Mouse (Mus musculus): ENCODE measurements at regions not wholly inside any gene's neighbourhood (a gene's known extent, or its start where the extent isn't known, plus 50 kb on each side); places are given as distances from the start of the nearest gene placed in this dataset.

DNA sequence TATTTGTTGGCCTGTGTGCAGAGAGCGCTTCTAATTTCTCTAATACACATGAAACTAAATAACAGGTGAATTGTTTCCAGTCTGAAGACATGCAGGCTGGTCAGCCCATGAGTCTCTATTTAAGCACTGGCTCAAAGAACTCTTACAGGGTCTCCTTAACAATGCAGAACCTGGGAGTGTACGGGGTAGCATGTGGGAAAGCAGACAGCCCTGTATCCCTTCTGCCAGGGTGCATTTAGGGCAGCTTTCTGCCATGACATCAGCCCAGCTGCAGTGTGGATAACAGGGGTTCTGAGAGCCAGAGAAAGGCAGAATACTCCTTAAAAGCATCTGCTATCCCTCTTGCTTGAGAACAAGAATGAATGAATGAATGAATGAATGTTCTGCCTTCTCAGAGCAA, 164.7 kb downstream of the Grb14 start:
- no peak for DNase-seq

DNA sequence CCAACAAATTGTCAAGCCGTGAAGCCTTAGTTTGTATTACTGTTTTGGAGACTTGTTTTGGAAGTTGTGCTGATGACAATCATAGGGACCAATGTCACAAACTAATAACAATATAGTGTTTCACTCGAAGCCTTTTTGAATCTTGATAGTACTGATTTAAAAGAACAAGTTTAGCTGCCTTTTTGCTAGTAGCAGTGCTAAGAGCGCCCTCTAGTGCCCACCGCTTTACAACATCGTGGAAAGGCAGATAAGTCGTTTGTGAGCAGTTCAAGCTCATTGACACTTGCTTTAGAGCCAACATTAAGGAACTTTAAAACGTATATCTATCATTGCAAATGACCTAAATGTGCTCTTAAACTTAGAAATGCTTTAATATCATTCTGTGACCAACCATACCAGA, 170.9 kb downstream of the Grb14 start:
- DNase-seq = peak; percentile 80

DNA sequence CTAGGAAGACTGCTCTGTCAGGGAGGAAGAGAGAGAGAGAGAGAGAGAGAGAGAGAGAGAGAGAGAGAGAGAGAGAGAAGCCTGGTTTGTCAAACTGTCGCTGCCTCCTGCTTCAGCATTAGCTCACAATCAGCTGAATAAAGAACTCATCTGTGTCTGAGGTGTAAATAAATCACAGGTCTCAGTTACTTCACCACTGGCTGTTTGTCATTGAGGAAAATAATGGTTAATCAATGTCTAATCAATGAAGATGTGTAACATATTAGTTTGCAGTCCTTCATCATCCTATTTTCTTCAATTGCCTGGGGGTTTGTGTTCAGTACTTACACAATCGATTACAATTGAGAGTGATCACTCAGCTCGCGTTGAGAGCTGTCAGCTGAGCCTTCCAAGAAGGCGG, 171.9 kb downstream of the Grb14 start:
- DNase-seq = no peak

DNA sequence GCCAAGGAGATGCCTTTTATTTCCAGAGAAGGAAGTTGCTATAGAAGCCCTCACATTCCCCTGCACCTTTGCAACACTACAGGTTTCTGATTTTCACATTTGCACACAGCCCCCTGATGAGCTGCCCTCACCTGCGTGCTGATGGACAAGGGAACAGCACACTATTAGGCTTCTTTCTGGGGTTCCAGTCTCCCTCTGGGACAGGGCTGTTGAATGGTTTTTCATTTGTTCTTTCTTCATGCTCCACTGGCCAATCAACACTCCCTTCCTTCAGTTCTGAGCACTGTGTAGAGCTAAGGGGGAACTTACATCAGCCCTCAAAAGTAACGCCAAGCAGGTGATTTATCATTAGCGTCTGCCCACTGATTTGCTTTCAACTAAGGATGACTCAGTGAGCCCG, 173.7 kb downstream of the Grb14 start:
- no peak for DNase-seq

DNA sequence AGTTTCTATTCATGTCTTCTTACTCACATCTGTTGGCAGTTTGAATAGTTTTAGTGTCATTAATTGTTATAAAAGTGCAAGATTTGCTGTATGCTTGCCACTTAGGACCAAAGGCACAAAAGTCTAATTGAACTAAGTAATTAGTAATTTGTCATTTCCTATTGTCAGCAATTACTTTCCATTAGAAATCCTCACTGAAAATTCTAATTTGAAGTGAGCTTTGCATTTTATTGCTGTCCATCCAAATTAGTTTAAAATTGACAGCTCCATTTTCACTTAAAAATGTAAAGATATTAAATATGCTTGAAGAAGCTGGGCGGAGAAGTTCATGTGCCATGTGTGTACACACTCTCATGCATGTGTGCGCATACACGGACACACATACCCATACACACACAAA, 174.1 kb downstream of the Grb14 start:
- no peak for DNase-seq

DNA sequence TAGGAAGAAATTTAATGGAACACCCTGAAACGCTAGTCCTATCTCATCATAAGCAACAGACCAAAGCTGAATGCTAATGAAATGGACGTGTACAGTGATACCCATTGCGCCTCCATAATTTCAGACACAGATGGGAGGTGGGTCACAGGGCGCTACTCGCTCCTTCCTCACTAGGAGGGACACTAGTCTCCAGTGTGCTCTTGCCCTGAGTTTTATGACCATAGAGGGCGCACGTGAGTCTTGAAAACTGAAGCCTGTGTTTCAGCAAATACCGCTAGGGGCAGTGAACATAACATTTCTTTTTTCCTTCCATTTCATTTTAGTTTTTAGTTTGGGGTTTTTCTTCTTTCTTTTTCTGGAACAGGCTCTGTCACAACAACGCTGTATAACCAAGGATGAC, 200.3 kb downstream of the Grb14 start:
- no peak for DNase-seq

DNA sequence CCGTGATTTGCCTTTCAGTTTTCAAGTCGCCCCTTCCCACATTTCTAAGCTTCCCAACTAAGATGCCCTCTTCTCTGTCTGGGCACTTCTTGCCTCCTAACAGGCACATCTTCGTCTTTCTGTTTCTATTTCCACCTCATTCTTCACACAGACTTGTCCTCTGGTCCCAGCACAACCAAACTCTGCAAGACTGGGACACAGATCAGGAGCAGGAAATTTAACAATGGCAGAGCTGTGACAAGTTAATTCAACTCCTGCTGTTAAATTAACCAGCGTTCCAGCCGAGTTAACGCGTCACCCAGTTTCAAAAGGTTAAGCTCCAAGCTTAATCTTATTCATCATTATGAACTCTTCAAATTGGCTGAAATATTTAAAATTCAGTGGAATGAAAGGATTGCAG, 200.9 kb downstream of the Grb14 start:
- no peak for DNase-seq

DNA sequence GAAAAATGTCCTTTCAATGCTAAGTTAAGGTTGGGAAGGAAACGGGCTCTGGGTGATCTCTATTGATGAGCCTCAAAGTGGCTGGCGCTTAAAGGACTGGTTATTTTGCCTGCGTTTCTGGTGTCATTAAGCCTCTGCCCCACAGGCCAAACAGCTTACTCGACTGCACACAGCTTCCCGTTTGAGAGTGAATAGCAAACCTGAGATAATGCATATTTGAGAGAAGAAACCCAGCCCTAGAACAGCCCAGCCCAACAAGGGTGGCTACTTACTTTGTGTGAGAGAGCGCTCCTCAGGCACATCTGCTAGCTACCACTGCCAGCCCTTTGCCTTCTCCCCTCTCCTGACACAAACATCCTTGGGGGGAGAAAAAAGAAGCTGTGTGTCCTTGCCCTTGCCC, 201.7 kb downstream of the Grb14 start:
- DNase-seq = no peak

DNA sequence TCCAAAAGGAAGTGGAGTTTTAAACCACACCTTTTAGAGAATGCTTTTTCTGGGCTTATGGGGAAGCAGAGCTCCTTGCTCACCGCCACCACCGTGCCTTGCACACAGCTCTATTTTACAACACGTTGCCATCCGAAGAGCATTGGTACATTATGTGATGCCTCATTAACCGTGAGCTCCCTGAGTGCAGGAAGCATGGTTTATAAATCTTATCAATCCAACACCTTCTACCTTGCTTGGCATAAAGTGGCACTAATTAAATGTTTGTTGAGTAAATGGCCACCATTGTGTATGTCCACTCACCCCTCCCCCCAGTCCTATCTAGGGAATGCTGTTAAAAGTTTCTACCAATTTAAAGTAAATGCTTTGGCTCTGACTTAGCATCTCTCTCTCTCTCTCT, 206.6 kb downstream of the Grb14 start:
- no peak for DNase-seq
